Mouse (Mus musculus): ENCODE measurements around the gene Skap1. TPM values are rescaled to one million over a fixed set of nuclear protein-coding genes. Genes with fewer than 3 reads are reported as not detected.

Gene Skap1
- polyA plus RNA-seq, 1 experiment: 0.48 TPM

DNA sequence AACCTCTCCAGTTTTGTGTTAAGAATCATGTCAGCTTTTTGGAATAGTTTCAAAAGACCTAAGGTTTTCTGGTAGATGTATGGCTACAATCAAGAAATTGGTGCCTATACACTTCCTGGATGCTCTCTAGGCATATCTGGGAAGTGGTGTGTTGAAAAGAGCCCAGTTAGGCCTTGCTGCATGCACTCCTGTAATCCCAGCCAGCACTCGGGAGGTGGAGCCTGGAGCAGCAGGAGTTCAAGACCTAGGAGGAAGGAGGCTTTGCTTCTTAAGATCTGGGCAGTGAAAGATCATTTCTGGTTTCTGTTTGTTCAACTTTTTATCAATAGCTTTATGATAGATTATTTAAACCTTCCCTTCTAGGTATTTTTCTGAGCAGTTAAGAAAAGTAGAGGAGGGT, 326.3 kb downstream of the Skap1 start:
- Histone ChIP-seq H3K4me1 (ENCODE audit: control insufficient read depth, insufficient read depth, low read length) (peaks cover 9% of the 10 kb centered on the region), H3K27me3 (ENCODE audit: control insufficient read depth, insufficient read depth, low read length, poor library complexity, severe bottlenecking) (no peaks in the 10 kb centered on the region), H3K9ac (ENCODE audit: low read depth, poor library complexity, severe bottlenecking) (peak overlapping the region; percentile 97), H3K4me3 (ENCODE audit: low read depth, low read length) (peak overlapping the region; percentile 47), H3K9me3 (replicated peaks; ENCODE audit: control insufficient read depth, insufficient read depth, low read length, poor library complexity, severe bottlenecking) (no peaks in the 10 kb centered on the region), H3K36me3 (ENCODE audit: control insufficient read depth, insufficient read depth, low read length, poor library complexity, severe bottlenecking) (peaks cover 17% of the 10 kb centered on the region), H3K27ac (ENCODE audit: insufficient read depth, low read length) (peak overlapping the region; percentile 12; the same call in 1 of the 2 replicates)
- TF ChIP-seq EP300 (IDR thresholded peaks at IDR 0.05; ENCODE audit: insufficient read depth, low read depth, low read length) (no peak), CTCF (IDR thresholded peaks at IDR 0.05; ENCODE audit: low read depth, low read length) (no peak), POLR2A (IDR thresholded peaks at IDR 0.05; ENCODE audit: insufficient read depth, low read length) (no peak)

DNA sequence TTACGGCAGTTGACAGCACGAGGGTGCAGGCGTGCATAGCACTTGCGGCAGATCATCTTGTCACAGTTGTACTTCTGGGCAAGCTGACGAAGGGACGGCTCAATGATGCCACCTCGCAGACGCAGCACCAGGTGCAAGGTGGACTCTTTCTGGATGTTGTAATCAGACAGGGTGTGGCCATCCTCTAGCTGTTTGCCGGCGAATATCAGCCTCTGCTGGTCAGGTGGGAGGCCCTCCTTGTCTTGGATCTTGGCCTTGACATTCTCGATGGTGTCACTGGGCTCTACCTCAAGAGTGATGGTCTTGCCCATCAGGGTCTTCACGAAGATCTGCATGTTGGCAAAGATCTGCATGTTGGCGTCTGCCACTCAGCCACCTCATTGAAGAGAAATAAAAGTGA, 331.1 kb downstream of the Skap1 start:
- H3K9ac ChIP-seq (ENCODE audit: low read depth, poor library complexity, severe bottlenecking): no peak overlapping the region
- H3K36me3 ChIP-seq (ENCODE audit: control insufficient read depth, insufficient read depth, low read length, poor library complexity, severe bottlenecking): peaks cover 60% of the 10 kb centered on the region
- peak overlapping the region; percentile 1; the same call in 1 of the 2 replicates for H3K4me3 ChIP-seq (ENCODE audit: low read depth, low read length)
- H3K9me3 ChIP-seq (replicated peaks; ENCODE audit: control insufficient read depth, insufficient read depth, low read length, poor library complexity, severe bottlenecking): no peaks in the 10 kb centered on the region
- peak overlapping the region; percentile 35 for H3K27ac ChIP-seq (ENCODE audit: insufficient read depth, low read length)
- peaks cover 8% of the 10 kb centered on the region for H3K4me1 ChIP-seq (ENCODE audit: control insufficient read depth, insufficient read depth, low read length)
- no peaks in the 10 kb centered on the region for H3K27me3 ChIP-seq (ENCODE audit: control insufficient read depth, insufficient read depth, low read length, poor library complexity, severe bottlenecking)
- TF ChIP-seq CTCF (IDR thresholded peaks at IDR 0.05; ENCODE audit: low read depth, low read length) (no peak), POLR2A (IDR thresholded peaks at IDR 0.05; ENCODE audit: insufficient read depth, low read length) (no peak), EP300 (IDR thresholded peaks at IDR 0.05; ENCODE audit: insufficient read depth, low read depth, low read length) (no peak)

DNA sequence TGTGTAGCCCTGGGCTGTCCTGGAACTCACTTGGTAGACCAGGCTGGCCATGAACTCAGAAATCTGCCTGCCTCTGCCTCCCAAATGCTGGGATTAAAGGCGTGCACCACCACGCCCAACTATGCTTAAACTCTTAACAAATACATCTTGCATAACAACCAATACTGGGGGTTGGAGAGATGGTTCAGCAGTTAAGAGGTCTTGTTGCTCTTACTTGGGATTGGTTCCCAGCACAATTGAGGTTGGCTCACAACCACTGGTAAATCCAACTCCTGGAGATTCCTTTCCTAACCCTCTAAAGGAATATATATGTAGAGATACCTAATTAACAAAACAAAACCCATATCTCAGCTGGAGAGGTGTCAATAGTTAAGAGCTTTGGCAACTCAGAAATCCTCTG, 331.7 kb downstream of the Skap1 start:
- peaks cover 64% of the 10 kb centered on the region for H3K36me3 ChIP-seq (ENCODE audit: control insufficient read depth, insufficient read depth, low read length, poor library complexity, severe bottlenecking)

DNA sequence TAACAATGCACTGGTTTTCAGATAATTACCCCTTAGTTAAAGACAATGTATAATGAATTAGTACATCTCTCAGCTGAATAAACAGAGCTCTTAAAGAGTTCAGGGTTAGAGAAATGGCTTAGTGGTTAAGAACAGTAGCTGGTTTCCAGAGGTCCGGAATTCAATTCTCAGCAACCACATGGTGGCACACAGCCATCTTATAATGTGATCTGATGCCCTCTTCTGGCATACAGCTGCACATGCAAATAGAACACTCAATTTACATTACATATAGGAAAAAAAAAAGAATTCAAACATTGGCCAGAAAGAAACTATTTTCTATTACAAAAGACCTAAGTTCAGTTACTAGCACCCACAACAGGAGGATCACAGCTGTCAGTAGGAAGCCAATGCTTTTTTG, 332.2 kb downstream of the Skap1 start:
- no peak overlapping the region for H3K9ac ChIP-seq (ENCODE audit: low read depth, poor library complexity, severe bottlenecking)
- peaks cover 68% of the 10 kb centered on the region for H3K36me3 ChIP-seq (ENCODE audit: control insufficient read depth, insufficient read depth, low read length, poor library complexity, severe bottlenecking)
- no peaks in the 10 kb centered on the region for H3K9me3 ChIP-seq (replicated peaks; ENCODE audit: control insufficient read depth, insufficient read depth, low read length, poor library complexity, severe bottlenecking)
- H3K27ac ChIP-seq (ENCODE audit: insufficient read depth, low read length): no peak overlapping the region
- TF ChIP-seq EP300 (IDR thresholded peaks at IDR 0.05; ENCODE audit: insufficient read depth, low read depth, low read length): no peak
- TF ChIP-seq POLR2A (IDR thresholded peaks at IDR 0.05; ENCODE audit: insufficient read depth, low read length): no peak
- no peak for TF ChIP-seq CTCF (IDR thresholded peaks at IDR 0.05; ENCODE audit: low read depth, low read length)
- no peaks in the 10 kb centered on the region for H3K27me3 ChIP-seq (ENCODE audit: control insufficient read depth, insufficient read depth, low read length, poor library complexity, severe bottlenecking)
- peaks cover 8% of the 10 kb centered on the region for H3K4me1 ChIP-seq (ENCODE audit: control insufficient read depth, insufficient read depth, low read length)
- H3K4me3 ChIP-seq (ENCODE audit: low read depth, low read length): no peak overlapping the region

More for the DNA sequence above, 331.7 kb downstream of the Skap1 start:
- TF ChIP-seq EP300 (IDR thresholded peaks at IDR 0.05; ENCODE audit: insufficient read depth, low read depth, low read length): no peak
- no peak for TF ChIP-seq POLR2A (IDR thresholded peaks at IDR 0.05; ENCODE audit: insufficient read depth, low read length)
- no peak for TF ChIP-seq CTCF (IDR thresholded peaks at IDR 0.05; ENCODE audit: low read depth, low read length)
- H3K9me3 ChIP-seq (replicated peaks; ENCODE audit: control insufficient read depth, insufficient read depth, low read length, poor library complexity, severe bottlenecking): no peaks in the 10 kb centered on the region
- H3K4me3 ChIP-seq (ENCODE audit: low read depth, low read length): no peak overlapping the region
- H3K27ac ChIP-seq (ENCODE audit: insufficient read depth, low read length): peak overlapping the region; percentile 35
- H3K4me1 ChIP-seq (ENCODE audit: control insufficient read depth, insufficient read depth, low read length): peaks cover 8% of the 10 kb centered on the region
- H3K27me3 ChIP-seq (ENCODE audit: control insufficient read depth, insufficient read depth, low read length, poor library complexity, severe bottlenecking): no peaks in the 10 kb centered on the region
- no peak overlapping the region for H3K9ac ChIP-seq (ENCODE audit: low read depth, poor library complexity, severe bottlenecking)

DNA sequence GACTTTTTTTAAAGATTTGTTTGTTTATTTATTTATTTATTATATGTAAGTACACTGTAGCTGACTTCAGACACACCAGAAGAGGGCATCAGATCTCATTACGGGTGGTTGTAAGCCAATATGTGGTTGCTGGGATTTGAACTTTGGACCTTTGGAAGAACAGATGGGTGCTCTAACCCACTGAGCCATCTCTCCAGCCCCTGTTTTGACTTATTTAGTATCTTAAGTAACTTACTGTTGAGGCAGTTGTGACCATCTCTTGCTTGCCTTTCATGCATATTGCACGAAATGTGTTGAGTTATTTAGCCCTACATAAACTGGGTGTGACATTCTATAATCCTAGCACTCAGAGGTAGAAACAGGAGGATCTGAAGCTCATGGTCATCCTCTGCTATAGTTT, 335.1 kb downstream of the Skap1 start:
- Histone ChIP-seq H3K4me1 (ENCODE audit: control insufficient read depth, insufficient read depth, low read length) (peaks cover 6% of the 10 kb centered on the region), H3K27ac (ENCODE audit: insufficient read depth, low read length) (no peak overlapping the region), H3K36me3 (ENCODE audit: control insufficient read depth, insufficient read depth, low read length, poor library complexity, severe bottlenecking) (peaks cover 86% of the 10 kb centered on the region), H3K27me3 (ENCODE audit: control insufficient read depth, insufficient read depth, low read length, poor library complexity, severe bottlenecking) (no peaks in the 10 kb centered on the region), H3K9ac (ENCODE audit: low read depth, poor library complexity, severe bottlenecking) (no peak overlapping the region), H3K4me3 (ENCODE audit: low read depth, low read length) (no peak overlapping the region), H3K9me3 (replicated peaks; ENCODE audit: control insufficient read depth, insufficient read depth, low read length, poor library complexity, severe bottlenecking) (no peaks in the 10 kb centered on the region)
- TF ChIP-seq POLR2A (IDR thresholded peaks at IDR 0.05; ENCODE audit: insufficient read depth, low read length): no peak
- TF ChIP-seq CTCF (IDR thresholded peaks at IDR 0.05; ENCODE audit: low read depth, low read length): no peak
- no peak for TF ChIP-seq EP300 (IDR thresholded peaks at IDR 0.05; ENCODE audit: insufficient read depth, low read depth, low read length)

DNA sequence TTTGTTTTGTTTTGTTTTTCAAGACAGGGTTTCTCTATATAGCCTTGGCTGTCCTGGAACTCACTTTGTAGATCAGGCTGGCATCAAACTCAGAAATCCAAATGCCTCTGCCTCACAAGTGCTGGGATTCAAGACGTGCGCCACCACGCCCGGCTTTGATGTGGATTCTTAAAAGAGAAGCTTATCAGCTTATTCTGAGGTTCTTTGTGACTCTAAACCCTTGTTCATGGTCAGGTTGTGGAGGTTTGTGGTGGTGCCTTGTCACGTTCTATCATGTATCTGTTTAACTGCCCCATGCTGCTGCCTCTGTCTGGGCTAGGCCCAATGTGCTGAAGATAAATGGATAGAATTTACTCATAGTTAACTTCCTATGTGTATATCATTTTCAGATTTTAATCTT, 341.2 kb downstream of the Skap1 start:
- no peak overlapping the region for H3K27ac ChIP-seq (ENCODE audit: insufficient read depth, low read length)
- no peak overlapping the region for H3K9ac ChIP-seq (ENCODE audit: low read depth, poor library complexity, severe bottlenecking)
- H3K27me3 ChIP-seq (ENCODE audit: control insufficient read depth, insufficient read depth, low read length, poor library complexity, severe bottlenecking): no peaks in the 10 kb centered on the region
- H3K4me3 ChIP-seq (ENCODE audit: low read depth, low read length): no peak overlapping the region
- TF ChIP-seq POLR2A (IDR thresholded peaks at IDR 0.05; ENCODE audit: insufficient read depth, low read length) (no peak), CTCF (IDR thresholded peaks at IDR 0.05; ENCODE audit: low read depth, low read length) (no peak), EP300 (IDR thresholded peaks at IDR 0.05; ENCODE audit: insufficient read depth, low read depth, low read length) (no peak)
- H3K4me1 ChIP-seq (ENCODE audit: control insufficient read depth, insufficient read depth, low read length): no peaks in the 10 kb centered on the region
- peaks cover 91% of the 10 kb centered on the region for H3K36me3 ChIP-seq (ENCODE audit: control insufficient read depth, insufficient read depth, low read length, poor library complexity, severe bottlenecking)
- no peaks in the 10 kb centered on the region for H3K9me3 ChIP-seq (replicated peaks; ENCODE audit: control insufficient read depth, insufficient read depth, low read length, poor library complexity, severe bottlenecking)

Data from ES-Bruce4 (cell line).